Mouse (Mus musculus): Measurements from ENCODE around the gene Gpc5.
A peak's percentile ranks its signal among the peaks of the same experiment; 100 is the strongest.
"Not testable (repeated sequence)": the region's sequence is repeated elsewhere in the genome, so short reads cannot be mapped to it uniquely, and the experiment has no call there.

Gene Gpc5

GRCm38 (mm10) chr14:115092081-115092480, at the start of gene Gpc5:
Gpc5 (plus strand) TSS chr14:115092215.
- DNase-seq (ENCODE audit: low spot score) = peak; percentile 55

- no peak for DNase-seq (ENCODE audit: low spot score)
Observed at GRCm38 (mm10) chr14:115042660-115043059, 49.4 kb upstream of the Gpc5 start.

GRCm38 (mm10) chr14:115044016-115044415, 48.0 kb upstream of the Gpc5 start:
- no peak for DNase-seq (ENCODE audit: low spot score)

- no peak for DNase-seq (ENCODE audit: low spot score)
Observed at GRCm38 (mm10) chr14:115045712-115046111, 46.3 kb upstream of the Gpc5 start.

- no peak for DNase-seq (ENCODE audit: low spot score)
Observed at GRCm38 (mm10) chr14:115047316-115047715, 44.7 kb upstream of the Gpc5 start.

- no peak for DNase-seq (ENCODE audit: low spot score)
Observed at GRCm38 (mm10) chr14:115047990-115048862, 43.8 kb upstream of the Gpc5 start.

- DNase-seq (ENCODE audit: low spot score) = no peak
Observed at GRCm38 (mm10) chr14:115048863-115049566, 43.0 kb upstream of the Gpc5 start.

- DNase-seq (ENCODE audit: low spot score) = no peak
Observed at GRCm38 (mm10) chr14:115049831-115050230, 42.2 kb upstream of the Gpc5 start.

GRCm38 (mm10) chr14:115051106-115051760, 40.8 kb upstream of the Gpc5 start:
- no peak for DNase-seq (ENCODE audit: low spot score)

- DNase-seq (ENCODE audit: low spot score) = no peak
Observed at GRCm38 (mm10) chr14:115052371-115052770, 39.6 kb upstream of the Gpc5 start.

- no peak for DNase-seq (ENCODE audit: low spot score)
Observed at GRCm38 (mm10) chr14:115054252-115054651, 37.8 kb upstream of the Gpc5 start.

GRCm38 (mm10) chr14:115057524-115057923, 34.5 kb upstream of the Gpc5 start:
- no peak for DNase-seq (ENCODE audit: low spot score)

- not testable (repeated sequence) for DNase-seq (ENCODE audit: low spot score)
Observed at GRCm38 (mm10) chr14:115066164-115066563, 25.9 kb upstream of the Gpc5 start.

- no peak for DNase-seq (ENCODE audit: low spot score)
Observed at GRCm38 (mm10) chr14:115070534-115070933, 21.5 kb upstream of the Gpc5 start.

- no peak for DNase-seq (ENCODE audit: low spot score)
Observed at GRCm38 (mm10) chr14:115077340-115077739, 14.7 kb upstream of the Gpc5 start.

GRCm38 (mm10) chr14:115078064-115078463, 14.0 kb upstream of the Gpc5 start:
- no peak for DNase-seq (ENCODE audit: low spot score)

GRCm38 (mm10) chr14:115081728-115082502, 10.1 kb upstream of the Gpc5 start:
- DNase-seq (ENCODE audit: low spot score) = no peak

- no peak for DNase-seq (ENCODE audit: low spot score)
Observed at GRCm38 (mm10) chr14:115090516-115090915, 1.5 kb upstream of the Gpc5 start.

GRCm38 (mm10) chr14:115092510-115092909, 495 bp downstream of the Gpc5 start:
- DNase-seq (ENCODE audit: low spot score) = no peak

- no peak for DNase-seq (ENCODE audit: low spot score)
Observed at GRCm38 (mm10) chr14:115092952-115093351, 937 bp downstream of the Gpc5 start.

- no peak for DNase-seq (ENCODE audit: low spot score)
Observed at GRCm38 (mm10) chr14:115100617-115101299, 8.7 kb downstream of the Gpc5 start.

Data from c-Kit-positive CD71-positive TER-119-positive erythroid progenitor cells, embryonic 14.5 days (primary cell).